Mouse (Mus musculus) G1E (cell line): ENCODE results near the gene Gm6583.

ENCODE experiments used
- CTCF ChIP-seq: IDR thresholded peaks from 2 replicates; pipeline ENCODE4 v1.5.1; 2012; ENCODE audit warnings: low read depth, low read length, inconsistent platforms, mixed read lengths
- TAL1 ChIP-seq: conservative IDR thresholded peaks from 2 replicates; pipeline ENCODE4 v1.6.1; 2012; ENCODE audit warnings: low read depth, low read length, inconsistent platforms, mixed read lengths

DNA sequence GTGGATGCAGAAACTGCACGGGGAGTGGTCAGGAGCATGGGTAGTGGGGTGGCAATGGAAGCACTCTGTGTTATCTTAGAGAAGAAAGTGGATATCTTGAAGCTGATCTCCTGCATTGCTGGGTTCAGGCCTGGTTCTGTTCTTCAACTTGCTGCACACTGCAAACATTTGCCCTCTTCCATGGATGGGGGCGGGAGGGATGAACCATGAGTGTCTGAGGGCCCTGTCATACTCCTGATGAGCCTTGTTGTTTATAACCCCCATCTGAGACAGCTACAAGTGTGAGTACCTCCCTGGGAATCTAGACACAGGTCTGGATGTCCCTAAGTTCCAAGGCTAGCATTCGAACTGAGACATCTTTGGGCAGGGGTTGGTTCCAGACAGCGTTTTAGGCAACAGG is 34.5 kb downstream of the Gm6583 start:
- no peak for TF ChIP-seq CTCF
- no peak for TF ChIP-seq TAL1
